Mouse (Mus musculus) hindbrain, postnatal 0 days (tissue): Measurements from ENCODE around the gene Phf20. TPM values are rescaled to one million over a fixed set of nuclear protein-coding genes. Genes with fewer than 3 reads are reported as not detected.

Experiments
- ATAC-seq: fragments of 200-750 bp; cut with Nextera tagmentation; 2 replicates; pipeline ENCODE4 v1.8.0; 2017; ENCODE audit warnings: mild to moderate bottlenecking, moderate TSS enrichment, moderate library complexity
- DNase-seq: peaks from one replicate; pipeline ENCODE4 v3.0.0-alpha.2; 2015; ENCODE audit warnings: low spot score
- H3K27ac ChIP-seq: fragments of 300-500 bp; sonication (generic); 2 replicates; pipeline ENCODE4 v1.5.1; 2014; ENCODE audit warnings: mild to moderate bottlenecking
- H3K27me3 ChIP-seq: fragments of 300-500 bp; sonication (generic); 2 replicates; pipeline ENCODE4 v1.6.1; 2014; ENCODE audit warnings: low read length, mixed read lengths; ENCODE audit not compliant: insufficient read depth
- H3K36me3 ChIP-seq: fragments of 300-500 bp; sonication (generic); 2 replicates; pipeline ENCODE4 v1.6.1; 2014; ENCODE audit warnings: low read length, mixed read lengths; ENCODE audit not compliant: insufficient read depth
- H3K4me1 ChIP-seq: fragments of 300-500 bp; sonication (generic); 2 replicates; pipeline ENCODE4 v1.6.1; 2014; ENCODE audit warnings: antibody characterized with exemption, low read length, mixed read lengths; ENCODE audit not compliant: insufficient read depth
- H3K4me2 ChIP-seq: fragments of 300-500 bp; sonication (generic); 2 replicates; pipeline ENCODE4 v1.6.1; 2014; ENCODE audit warnings: low read depth, mild to moderate bottlenecking, low read length, moderate library complexity, mixed read lengths
- H3K4me3 ChIP-seq: fragments of 300-500 bp; sonication (generic); 2 replicates; pipeline ENCODE4 v1.5.1; 2014; ENCODE audit warnings: low read length
- H3K9ac ChIP-seq: fragments of 300-500 bp; sonication (generic); replicated peaks from 2 replicates; pipeline ENCODE4 v1.6.1; 2014; ENCODE audit warnings: mild to moderate bottlenecking, low read length, moderate library complexity, mixed read lengths
- H3K9me3 ChIP-seq: fragments of 300-500 bp; sonication (generic); 2 replicates; pipeline ENCODE4 v1.6.1; 2016; ENCODE audit warnings: low read length, mixed read lengths
- CTCF ChIP-seq: IDR thresholded peaks from 2 replicates; pipeline ENCODE4 v1.5.1; 2016; ENCODE audit warnings: antibody characterized with exemption, control low read depth, low read depth
- WGBS: fragments of 180-500 bp; shearing (Covaris S2); extraction: QIAGEN DNeasy Blood & Tissue Kit; methylation state at CpG from one replicate; pipeline ENCODE4 v1.1.7; 2014; 5-methylcytosine and 5-hydroxymethylcytosine counted together
- polyA plus RNA-seq: library from polyadenylated mRNA; unstranded; fragments of >200 nt; fragmentation: Nextera tagmentation; extraction: Ambion mirVana; gene quantifications from 2 replicates; pipeline ENCODE4 v1.2.1, GENCODE M21; 2015
- total RNA-seq: library from RNA; depleted of rRNA; stranded (reverse); fragments of >200 nt; gene quantifications from 2 replicates; pipeline ENCODE4 v1.2.3, GENCODE M21; 2014

Phf20 gene
- total and polyA plus RNA-seq, 2 experiments from 2014 or later, result 27.3 to 100 TPM

DNA sequence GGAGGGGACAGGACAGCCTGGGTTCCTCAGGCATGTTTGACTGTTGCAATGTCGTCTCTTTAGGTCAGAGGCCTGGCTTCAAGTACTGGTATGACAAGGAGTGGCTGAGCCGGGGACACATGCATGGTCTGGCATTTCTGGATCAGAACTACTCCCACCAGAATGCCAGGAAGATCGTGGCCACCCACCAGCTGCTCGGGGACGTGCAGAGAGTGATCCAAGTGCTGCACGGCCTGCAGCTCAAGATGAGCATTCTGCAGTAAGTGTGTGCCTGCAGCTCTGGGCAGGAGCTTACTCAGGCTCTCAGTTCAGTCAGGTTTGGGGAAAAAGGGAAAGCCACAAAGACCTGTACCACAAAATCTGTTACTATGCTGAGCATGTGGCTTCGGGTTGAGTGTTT lies 102.2 kb downstream of the Phf20 start:
- H3K4me3 ChIP-seq, result no peak overlapping the region
- no peaks in the 10 kb centered on the region for H3K4me1 ChIP-seq
- no peak for ATAC-seq
- WGBS, result 84% methylated on average over 7 of the region's 7 CpGs
- H3K9ac ChIP-seq, result no peak overlapping the region
- H3K36me3 ChIP-seq, result peaks cover 32% of the 10 kb centered on the region
- H3K27ac ChIP-seq, result no peak overlapping the region
- H3K4me2 ChIP-seq, result no peak overlapping the region
- H3K27me3 ChIP-seq, result no peaks in the 10 kb centered on the region
- H3K9me3 ChIP-seq, result no peaks in the 10 kb centered on the region
- no peak for TF ChIP-seq CTCF
- DNase-seq, result no peak

DNA sequence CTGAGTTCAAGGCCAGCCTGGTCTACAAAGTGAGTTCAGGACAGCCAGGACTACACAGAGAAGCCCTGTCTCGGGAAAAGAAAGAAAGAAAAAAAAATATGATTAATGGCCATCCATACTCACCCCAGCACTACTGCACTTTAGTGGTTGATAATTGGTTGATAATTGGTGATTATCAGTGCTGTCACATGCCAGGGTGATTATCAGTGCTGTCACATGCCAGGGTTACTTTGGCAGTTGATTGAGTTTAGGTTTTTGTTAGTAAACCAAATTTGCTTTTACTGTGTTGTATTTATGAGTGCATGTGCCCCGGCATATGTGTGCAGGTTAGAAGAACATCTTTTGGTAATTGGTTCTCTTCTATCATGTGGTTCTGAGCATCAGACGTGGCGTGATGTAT lies 105.8 kb downstream of the Phf20 start:
- ATAC-seq (no peak), DNase-seq (no peak)
- H3K4me3 ChIP-seq, result no peak overlapping the region
- no peak overlapping the region for H3K27ac ChIP-seq
- H3K9me3 ChIP-seq, result no peaks in the 10 kb centered on the region
- no peak for TF ChIP-seq CTCF
- H3K9ac ChIP-seq, result no peak overlapping the region
- peaks cover 28% of the 10 kb centered on the region for H3K36me3 ChIP-seq
- no peaks in the 10 kb centered on the region for H3K4me1 ChIP-seq
- no peak overlapping the region for H3K4me2 ChIP-seq
- 90% methylated on average over 4 of the region's 4 CpGs for WGBS
- H3K27me3 ChIP-seq, result no peaks in the 10 kb centered on the region

DNA sequence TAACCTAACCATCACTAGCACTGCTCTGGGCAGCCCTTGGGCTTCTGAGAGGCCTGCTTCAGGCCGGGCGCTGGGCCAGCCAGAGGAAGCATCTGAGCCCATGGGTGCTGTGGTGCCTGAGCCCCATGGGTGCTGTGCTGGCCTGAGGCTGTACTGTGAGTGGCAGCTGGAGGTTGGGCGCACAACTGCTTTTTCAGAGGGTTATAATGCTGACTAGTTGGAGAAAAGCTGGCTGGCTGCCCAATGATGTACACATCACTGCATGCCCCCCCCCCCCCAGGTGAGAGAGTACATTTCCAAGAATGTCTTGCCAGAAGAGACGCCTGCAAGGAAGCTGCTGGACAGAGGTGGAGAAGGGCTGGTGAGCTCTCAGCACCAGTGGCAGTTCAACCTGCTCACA lies 108.1 kb downstream of the Phf20 start:
- DNase-seq (no peak), ATAC-seq (no peak)
- 92% methylated on average over 4 of the region's 4 CpGs for WGBS
- Histone ChIP-seq H3K36me3 (peaks cover 31% of the 10 kb centered on the region), H3K9me3 (no peaks in the 10 kb centered on the region), H3K4me2 (no peak overlapping the region), H3K27ac (no peak overlapping the region), H3K27me3 (no peaks in the 10 kb centered on the region), H3K4me1 (no peaks in the 10 kb centered on the region), H3K4me3 (no peak overlapping the region), H3K9ac (no peak overlapping the region)
- TF ChIP-seq CTCF, result no peak

DNA sequence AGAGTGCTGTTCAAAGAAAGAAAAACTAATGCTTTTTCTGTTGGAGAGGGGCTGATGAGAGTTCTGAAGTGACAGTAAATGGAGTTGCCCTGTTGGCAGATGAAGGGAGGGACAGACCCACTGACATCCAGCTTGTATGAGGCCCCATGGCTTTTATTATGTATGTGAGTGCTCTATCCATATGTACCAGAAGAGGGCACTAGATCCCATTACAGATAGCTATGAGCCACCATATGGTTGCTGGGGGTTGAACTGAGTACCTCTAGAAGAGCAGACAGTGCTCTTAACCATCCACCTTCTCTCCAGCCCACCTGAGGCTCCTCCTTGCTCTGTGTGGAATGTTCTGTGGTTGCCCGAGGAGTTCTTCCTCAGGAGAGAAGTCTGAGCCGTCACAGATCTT lies 109.6 kb downstream of the Phf20 start:
- H3K4me3 ChIP-seq, result no peak overlapping the region
- ATAC-seq, result peak; percentile 69; the same call in 1 of the 2 replicates

DNA sequence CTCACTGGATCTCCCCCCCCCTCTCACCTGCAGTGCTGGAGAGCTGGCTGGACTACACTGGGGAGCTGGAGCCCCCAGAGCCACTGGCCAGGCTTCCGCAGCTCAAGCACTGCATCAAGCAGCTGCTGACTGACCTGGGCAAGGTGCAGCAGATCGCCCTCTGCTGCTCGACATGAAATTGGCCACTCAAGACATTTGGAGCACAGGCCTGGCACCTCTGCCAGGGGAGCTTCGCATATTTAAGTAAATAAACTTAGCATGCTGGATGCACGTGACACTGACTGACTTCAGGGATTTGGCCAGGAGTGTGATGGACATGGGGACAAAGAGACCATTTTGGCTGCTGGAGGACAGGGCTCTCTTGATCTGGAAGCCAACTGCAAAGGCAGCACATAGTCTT lies 111.0 kb downstream of the Phf20 start:
- DNase-seq (peak; percentile 65), ATAC-seq (peak; percentile 27; the same call in 1 of the 2 replicates)
- no peak overlapping the region for H3K4me3 ChIP-seq
- H3K9me3 ChIP-seq, result no peaks in the 10 kb centered on the region
- H3K27ac ChIP-seq, result no peak overlapping the region
- no peaks in the 10 kb centered on the region for H3K27me3 ChIP-seq
- H3K36me3 ChIP-seq, result peaks cover 18% of the 10 kb centered on the region
- 40% methylated on average over 5 of the region's 5 CpGs for WGBS
- no peak overlapping the region for H3K9ac ChIP-seq
- no peak overlapping the region for H3K4me2 ChIP-seq
- TF ChIP-seq CTCF, result peak; percentile 59
- H3K4me1 ChIP-seq, result no peaks in the 10 kb centered on the region

More for the DNA sequence above, 109.6 kb downstream of the Phf20 start:
- Histone ChIP-seq H3K4me1 (no peaks in the 10 kb centered on the region), H3K27me3 (no peaks in the 10 kb centered on the region), H3K4me2 (no peak overlapping the region), H3K9ac (no peak overlapping the region), H3K36me3 (peaks cover 27% of the 10 kb centered on the region), H3K27ac (no peak overlapping the region), H3K9me3 (no peaks in the 10 kb centered on the region)
- WGBS, result 86% methylated on average over 2 of the region's 2 CpGs
- TF ChIP-seq CTCF, result peak; percentile 73
- DNase-seq, result peak; percentile 63

DNA sequence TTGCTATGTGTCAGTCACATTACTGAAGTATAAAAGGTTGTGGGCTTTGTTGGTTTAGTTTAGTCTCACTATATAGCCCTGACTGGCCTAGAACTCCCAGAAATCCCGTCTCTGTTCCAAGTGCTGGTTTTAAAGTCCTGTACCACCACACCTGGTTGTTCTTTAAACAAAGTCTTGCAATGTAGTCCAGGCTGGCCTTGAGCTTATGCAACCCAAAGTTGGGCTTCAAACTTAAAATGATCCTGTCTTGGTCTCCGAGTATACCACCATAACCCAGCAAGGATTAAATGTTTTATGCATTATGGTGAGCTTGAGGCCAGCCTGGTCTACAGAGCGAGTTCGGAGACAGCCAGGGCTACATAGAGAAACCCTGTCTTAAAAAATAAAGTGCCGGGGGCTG lies 113.7 kb downstream of the Phf20 start:
- H3K27ac ChIP-seq, result no peak overlapping the region
- no peak for TF ChIP-seq CTCF
- 96% methylated on average over 5 of the region's 5 CpGs for WGBS
- no peaks in the 10 kb centered on the region for H3K4me1 ChIP-seq
- ATAC-seq (no peak), DNase-seq (no peak)
- no peak overlapping the region for H3K4me3 ChIP-seq
- H3K36me3 ChIP-seq, result peaks cover 7% of the 10 kb centered on the region
- no peaks in the 10 kb centered on the region for H3K27me3 ChIP-seq
- no peak overlapping the region for H3K9ac ChIP-seq
- no peak overlapping the region for H3K4me2 ChIP-seq
- H3K9me3 ChIP-seq, result no peaks in the 10 kb centered on the region

DNA sequence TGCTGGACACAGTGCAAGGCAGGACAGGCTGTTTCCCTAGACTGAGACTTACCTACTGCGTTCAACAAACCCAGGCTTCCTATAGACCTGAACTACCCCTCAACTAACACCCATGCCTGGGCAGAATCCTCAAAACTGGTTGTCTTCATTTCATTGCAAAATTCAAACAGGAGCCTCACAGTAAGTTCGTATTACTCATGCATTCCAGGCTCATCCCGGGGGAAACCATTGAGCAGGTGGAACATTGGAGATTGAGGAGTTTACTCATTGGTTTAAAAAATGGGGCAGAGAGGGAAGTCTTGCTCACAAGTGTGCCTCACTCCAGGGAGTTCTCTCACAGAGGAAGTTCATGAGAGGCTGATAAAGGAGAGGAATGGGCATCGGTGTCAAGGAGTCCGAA lies 114.2 kb downstream of the Phf20 start:
- Histone ChIP-seq H3K36me3 (peaks cover 4% of the 10 kb centered on the region; the same call in 1 of the 2 replicates), H3K4me2 (no peak overlapping the region), H3K4me3 (no peak overlapping the region), H3K4me1 (no peaks in the 10 kb centered on the region), H3K9ac (no peak overlapping the region), H3K9me3 (no peaks in the 10 kb centered on the region), H3K27me3 (no peaks in the 10 kb centered on the region), H3K27ac (no peak overlapping the region)
- TF ChIP-seq CTCF, result no peak
- no peak for DNase-seq
- WGBS, result 95% methylated on average over 5 of the region's 5 CpGs
- no peak for ATAC-seq
